29 mouse cellular contexts compared by ENCODE assay signal in the genomic region with DNA sequence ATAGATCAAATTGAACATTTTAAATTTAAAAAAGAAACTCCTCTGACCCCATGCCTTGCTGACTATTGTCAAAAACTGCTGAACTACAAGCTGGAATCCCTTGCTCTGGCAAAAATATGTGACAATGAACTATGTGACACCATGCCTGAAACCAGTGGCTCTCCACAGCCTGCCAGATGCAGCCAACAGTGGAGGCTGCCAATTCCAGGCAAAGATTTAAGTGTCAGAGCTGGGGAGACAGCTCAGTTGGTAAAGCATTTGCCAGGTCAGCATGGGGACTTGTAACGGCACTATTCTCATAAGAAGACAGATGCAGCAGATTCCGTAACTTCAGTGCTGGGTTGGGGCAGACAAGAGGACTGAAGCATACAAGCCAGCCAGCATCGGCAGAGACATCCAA.
DNase-seq lines count a peak whose midpoint lies in the region; ATAC-seq and TF ChIP-seq lines count a peak whose summit lies in the region.
"Had no signal": no experiment of that assay in that cellular context is flagged by ENCODE, and none has a peak within 500 bp of the region (broad histone marks: within the 10 kb centered on the region; RNA-seq: fewer than 3 reads in every experiment).

No protein-coding gene starts in this region.

- no peak overlapping the region for H3K9ac ChIP-seq in heart, adult 2 months (ENCODE audit: low read depth, low read length)
- no peak overlapping the region for H3K9ac ChIP-seq in heart, embryonic 11.5 days (ENCODE audit: low read depth, low read length)
- H3K9ac ChIP-seq in heart, embryonic 12.5 days: no peak overlapping the region
- H3K9ac ChIP-seq in midbrain, postnatal 0 days (replicated peaks; ENCODE audit: low read length, poor library complexity, severe bottlenecking): no peak overlapping the region
- no peak overlapping the region for H3K9ac ChIP-seq in midbrain, embryonic 14.5 days (replicated peaks; ENCODE audit: low read length)
- H3K9ac ChIP-seq: embryonic facial prominence, embryonic 13.5 days; hindbrain, embryonic 14.5 days; limb, embryonic 12.5 days; liver, embryonic 12.5 days; liver, postnatal 0 days; midbrain, embryonic 15.5 days had no signal

- no peaks in the 10 kb centered on the region for H3K9me3 ChIP-seq in heart, embryonic 11.5 days (replicated peaks; ENCODE audit: control insufficient read depth, low read length)
- H3K9me3 ChIP-seq in heart, embryonic 12.5 days (replicated peaks): no peaks in the 10 kb centered on the region
- no peaks in the 10 kb centered on the region for H3K9me3 ChIP-seq in midbrain, postnatal 0 days (ENCODE audit: low read length)
- no peaks in the 10 kb centered on the region for H3K9me3 ChIP-seq in midbrain, embryonic 14.5 days (ENCODE audit: control insufficient read depth, low read length)
- H3K9me3 ChIP-seq: embryonic facial prominence, embryonic 13.5 days; forebrain, embryonic 10.5 days; limb, embryonic 12.5 days; liver, embryonic 12.5 days; midbrain, embryonic 15.5 days had no signal

- TF ChIP-seq EP300 in heart, adult 2 months (IDR thresholded peaks at IDR 0.05; ENCODE audit: insufficient read depth, low read depth, low read length): 0 out of 2 replicates have a peak, but pooled peaks have one; percentile 16

- H3K4me3 ChIP-seq in heart, adult 2 months: no peak overlapping the region
- H3K4me3 ChIP-seq in heart, embryonic 11.5 days (ENCODE audit: low read depth, low read length): no peak overlapping the region
- H3K4me3 ChIP-seq in heart, embryonic 12.5 days: no peak overlapping the region
- H3K4me3 ChIP-seq in midbrain, postnatal 0 days (ENCODE audit: low read depth, low read length): no peak overlapping the region
- H3K4me3 ChIP-seq in midbrain, embryonic 14.5 days (replicated peaks; ENCODE audit: low read depth, low read length): no peak overlapping the region
- H3K4me3 ChIP-seq: embryonic facial prominence, embryonic 13.5 days; forebrain, embryonic 10.5 days; left cerebral cortex, adult 2 months; limb, embryonic 12.5 days; liver, embryonic 12.5 days; midbrain, embryonic 15.5 days had no signal

- no peak for ATAC-seq in heart, embryonic 11.5 days (replicated peaks; ENCODE audit: insufficient number of reproducible peaks, low FRiP score, low TSS enrichment)
- no peak for ATAC-seq in heart, embryonic 12.5 days (ENCODE audit: insufficient number of reproducible peaks, low FRiP score)
- ATAC-seq in midbrain, postnatal 0 days (ENCODE audit: low FRiP score): no peak
- ATAC-seq in midbrain, embryonic 14.5 days (ENCODE audit: low FRiP score, low TSS enrichment): no peak
- ATAC-seq: activated CD4-positive, CD25-positive, alpha-beta regulatory T cell, adult 4 months; CD4-positive, CD25-positive, alpha-beta regulatory T cell, adult 4 months; forebrain, embryonic 16.5 days; inflammation-experienced regulatory T-cells, adult 6 months; liver, embryonic 12.5 days; liver, postnatal 0 days; lung, postnatal 0 days; midbrain, embryonic 15.5 days had no signal

- WGBS in heart, adult 2 months: 48% methylated on average over 3 of the region's 3 CpGs
- 81% methylated on average over 3 of the region's 3 CpGs for WGBS in heart, embryonic 11.5 days (ENCODE audit: insufficient replicate concordance)
- WGBS in heart, embryonic 12.5 days: 77% methylated on average over 3 of the region's 3 CpGs
- WGBS in midbrain, postnatal 0 days: 83% methylated on average over 3 of the region's 3 CpGs
- WGBS in midbrain, embryonic 14.5 days: 90% methylated on average over 3 of the region's 3 CpGs

- peaks cover 7% of the 10 kb centered on the region for H3K79me2 ChIP-seq in heart, adult 2 months (replicated peaks; ENCODE audit: control insufficient read depth, insufficient read depth, low read length)

- intact Hi-C loops in heart, adult 2 months (cut with DNase I): no loop called here

- no peaks in the 10 kb centered on the region for H3K27me3 ChIP-seq in heart, adult 2 months (ENCODE audit: control insufficient read depth, insufficient read depth, low read length)
- no peaks in the 10 kb centered on the region for H3K27me3 ChIP-seq in heart, embryonic 11.5 days (ENCODE audit: control insufficient read depth, insufficient read depth, low read length)
- no peaks in the 10 kb centered on the region for H3K27me3 ChIP-seq in heart, embryonic 12.5 days (replicated peaks)
- H3K27me3 ChIP-seq in midbrain, postnatal 0 days (ENCODE audit: insufficient read depth, low read length): no peaks in the 10 kb centered on the region
- no peaks in the 10 kb centered on the region for H3K27me3 ChIP-seq in midbrain, embryonic 14.5 days (ENCODE audit: control insufficient read depth, insufficient read depth, low read length)
- H3K27me3 ChIP-seq: embryonic facial prominence, embryonic 13.5 days; limb, embryonic 12.5 days; liver, embryonic 12.5 days; midbrain, embryonic 15.5 days had no signal

- no peak for TF ChIP-seq CTCF in heart, adult 2 months (IDR thresholded peaks at IDR 0.05)
- TF ChIP-seq CTCF in midbrain, postnatal 0 days (IDR thresholded peaks at IDR 0.05): no peak

- peaks cover 24% of the 10 kb centered on the region for H3K4me1 ChIP-seq in heart, adult 2 months (ENCODE audit: control insufficient read depth, insufficient read depth, low read length)
- peaks cover 18% of the 10 kb centered on the region for H3K4me1 ChIP-seq in heart, embryonic 11.5 days (ENCODE audit: control insufficient read depth, insufficient read depth, low read length)
- H3K4me1 ChIP-seq in heart, embryonic 12.5 days (replicated peaks): peaks cover 46% of the 10 kb centered on the region
- H3K4me1 ChIP-seq in midbrain, postnatal 0 days (ENCODE audit: insufficient read depth, low read length): no peaks in the 10 kb centered on the region
- 0 out of 2 replicates have a peak, but pooled peaks cover 7% of the 10 kb centered on the region for H3K4me1 ChIP-seq in midbrain, embryonic 14.5 days (ENCODE audit: control insufficient read depth, insufficient read depth, low read length)
- H3K4me1 ChIP-seq: forebrain, embryonic 10.5 days; limb, embryonic 12.5 days had no signal

- DNase-seq in heart, adult 2 months: no peak
- DNase-seq in heart, postnatal 4 days: peak; percentile 25
- peak; percentile 28 for DNase-seq in midbrain, postnatal 0 days (ENCODE audit: low spot score)
- no peak for DNase-seq in midbrain, embryonic 14.5 days
- DNase-seq in c-Kit-positive CD71-positive TER-119-positive erythroid progenitor cells, embryonic 14.5 days (ENCODE audit: low spot score): no peak
- DNase-seq: adrenal gland, adult 8-10 months; cerebellum, adult 11 months; cerebellum, postnatal 10 days; heart, postnatal 14 days; kidney, adult 11 months; kidney, postnatal 14 days; liver, postnatal 0 days; spleen, adult 18-20 months; thymus, postnatal 14 days had no signal

- H3K36me3 ChIP-seq in heart, adult 2 months (ENCODE audit: control insufficient read depth, insufficient read depth, low read length): peaks cover 36% of the 10 kb centered on the region
- H3K36me3 ChIP-seq in heart, embryonic 11.5 days (ENCODE audit: control insufficient read depth, insufficient read depth, low read length): no peaks in the 10 kb centered on the region
- no peaks in the 10 kb centered on the region for H3K36me3 ChIP-seq in heart, embryonic 12.5 days
- H3K36me3 ChIP-seq in midbrain, postnatal 0 days (ENCODE audit: insufficient read depth, low read length): no peaks in the 10 kb centered on the region
- no peaks in the 10 kb centered on the region for H3K36me3 ChIP-seq in midbrain, embryonic 14.5 days (ENCODE audit: control insufficient read depth, insufficient read depth, low read length)
- H3K36me3 ChIP-seq: forebrain, embryonic 10.5 days; liver, embryonic 12.5 days; midbrain, embryonic 15.5 days had no signal

- TF ChIP-seq POLR2A in heart, adult 2 months (IDR thresholded peaks at IDR 0.05; ENCODE audit: insufficient read depth, low read depth, low read length): no peak

- H3K4me2 ChIP-seq in heart, embryonic 11.5 days: no peak overlapping the region
- no peak overlapping the region for H3K4me2 ChIP-seq in heart, embryonic 12.5 days
- H3K4me2 ChIP-seq in midbrain, postnatal 0 days (ENCODE audit: low read depth, low read length, poor library complexity, severe bottlenecking): no peak overlapping the region
- H3K4me2 ChIP-seq in midbrain, embryonic 14.5 days (ENCODE audit: low read length): no peak overlapping the region
- H3K4me2 ChIP-seq: embryonic facial prominence, embryonic 13.5 days; hindbrain, embryonic 14.5 days; limb, embryonic 12.5 days; liver, embryonic 12.5 days; midbrain, embryonic 15.5 days had no signal

- peak overlapping the region; percentile 50 for H3K27ac ChIP-seq in heart, adult 2 months
- H3K27ac ChIP-seq in heart, embryonic 11.5 days (ENCODE audit: low read depth, low read length): no peak overlapping the region
- H3K27ac ChIP-seq in heart, embryonic 12.5 days (ENCODE audit: poor library complexity, severe bottlenecking): no peak overlapping the region
- H3K27ac ChIP-seq in midbrain, postnatal 0 days (ENCODE audit: low read depth, low read length): no peak overlapping the region
- H3K27ac ChIP-seq in midbrain, embryonic 14.5 days (replicated peaks; ENCODE audit: low read depth, low read length): no peak overlapping the region
- H3K27ac ChIP-seq: embryonic facial prominence, embryonic 13.5 days; forebrain, embryonic 10.5 days; hindbrain, embryonic 14.5 days; left cerebral cortex, adult 2 months; limb, embryonic 12.5 days; liver, embryonic 12.5 days; macrophage; midbrain, embryonic 15.5 days had no signal

Comparison
In these comparisons a context has a peak if more than half of its experiments do, and no peak if none do; other contexts are left out.
1. DNase-seq: peak in heart, postnatal 4 days (single experiment) and midbrain, postnatal 0 days (single experiment); none in heart, adult 2 months (0 of 2), midbrain, embryonic 14.5 days (single experiment) and c-Kit-positive CD71-positive TER-119-positive erythroid progenitor cells, embryonic 14.5 days (single experiment).